In genomic region chr1:65230566-65230965, GRCm38 (mm10) we compare ENCODE assay signal across 33 mouse cellular contexts. TPM values are rescaled to one million over a fixed set of nuclear protein-coding genes. Genes with fewer than 3 reads are reported as not detected.
A peak's percentile ranks its signal among the peaks of the same experiment; 100 is the strongest.
DNase-seq lines count a peak whose midpoint lies in the region; ATAC-seq and TF ChIP-seq lines count a peak whose summit lies in the region.
"Had no signal": no experiment of that assay in that cellular context is flagged by ENCODE, and none has a peak within 500 bp of the region (broad histone marks: within the 10 kb centered on the region; RNA-seq: fewer than 3 reads in every experiment).

No protein-coding gene starts in this region.

- no peaks in the 10 kb centered on the region for H3K9me3 ChIP-seq in lung, postnatal 0 days (ENCODE audit: low read length)
- H3K9me3 ChIP-seq: embryonic facial prominence, embryonic 10.5 days; embryonic facial prominence, embryonic 13.5 days; forebrain, embryonic 13.5 days; hindbrain, embryonic 10.5 days; hindbrain, embryonic 13.5 days had no signal

- H3K9ac ChIP-seq in lung, postnatal 0 days (replicated peaks; ENCODE audit: low read depth), result no peak overlapping the region
- H3K9ac ChIP-seq: embryonic facial prominence, embryonic 13.5 days; forebrain, embryonic 13.5 days; hindbrain, embryonic 13.5 days had no signal

- TF ChIP-seq EP300 in lung, postnatal 0 days (IDR thresholded peaks at IDR 0.05), result no peak

- no peak overlapping the region for H3K27ac ChIP-seq in lung, postnatal 0 days (ENCODE audit: low read length)
- H3K27ac ChIP-seq in macrophage, result peak overlapping the region; percentile 25; the same call in 1 of the 2 replicates
- H3K27ac ChIP-seq: embryonic facial prominence, embryonic 10.5 days; embryonic facial prominence, embryonic 13.5 days; forebrain, embryonic 13.5 days; hindbrain, embryonic 10.5 days; hindbrain, embryonic 13.5 days had no signal

- no peak overlapping the region for H3K4me3 ChIP-seq in lung, postnatal 0 days (ENCODE audit: low read depth, low read length)
- H3K4me3 ChIP-seq in macrophage (ENCODE audit: inconsistent target), result no peak overlapping the region
- H3K4me3 ChIP-seq: embryonic facial prominence, embryonic 10.5 days; embryonic facial prominence, embryonic 13.5 days; erythroblast, embryonic 14.5 days; forebrain, embryonic 13.5 days; hindbrain, embryonic 10.5 days; hindbrain, embryonic 13.5 days had no signal

- H3K4me2 ChIP-seq in lung, postnatal 0 days (replicated peaks; ENCODE audit: low read depth, low read length), result no peak overlapping the region
- H3K4me2 ChIP-seq: embryonic facial prominence, embryonic 13.5 days; forebrain, embryonic 13.5 days; heart, embryonic 11.5 days; hindbrain, embryonic 13.5 days had no signal

- no peaks in the 10 kb centered on the region for H3K4me1 ChIP-seq in lung, postnatal 0 days (ENCODE audit: insufficient read depth, low read depth, low read length)
- H3K4me1 ChIP-seq: embryonic facial prominence, embryonic 13.5 days; forebrain, embryonic 13.5 days; hindbrain, embryonic 10.5 days; hindbrain, embryonic 13.5 days had no signal

- peaks cover 5% of the 10 kb centered on the region; the same call in 1 of the 2 replicates for H3K36me3 ChIP-seq in lung, postnatal 0 days (ENCODE audit: insufficient read depth, low read length)
- H3K36me3 ChIP-seq in macrophage (ENCODE audit: inconsistent target), result peaks cover 33% of the 10 kb centered on the region

- H3K27me3 ChIP-seq in lung, postnatal 0 days (replicated peaks; ENCODE audit: insufficient read depth, low read length), result no peaks in the 10 kb centered on the region
- H3K27me3 ChIP-seq: embryonic facial prominence, embryonic 13.5 days; forebrain, embryonic 13.5 days; hindbrain, embryonic 13.5 days had no signal

- ATAC-seq in lung, postnatal 0 days, result no peak
- peak; percentile 81 for ATAC-seq in monocyte, adult 5-6 weeks (replicated peaks; ENCODE audit: insufficient number of reproducible peaks, low FRiP score, low TSS enrichment, poor library complexity, severe bottlenecking)
- ATAC-seq: activated CD4-positive, CD25-positive, alpha-beta regulatory T cell, adult 4 months; CD4-positive, CD25-positive, alpha-beta regulatory T cell, adult 4 months; forebrain, embryonic 13.5 days; forebrain, embryonic 16.5 days; hindbrain, embryonic 16.5 days had no signal

- no peak for TF ChIP-seq CTCF in lung, postnatal 0 days (IDR thresholded peaks at IDR 0.05)

- 89% methylated on average over 1 of the region's 1 CpGs for WGBS in lung, postnatal 0 days
- WGBS in macrophage (ENCODE audit: missing documents), result 44% methylated on average over 1 of the region's 1 CpGs

- H3K79me2 ChIP-seq in macrophage (ENCODE audit: inconsistent target), result peaks cover 34% of the 10 kb centered on the region

- DNase-seq in lung, postnatal 36 days, result peak; percentile 21
- DNase-seq in lung, postnatal 0 days (ENCODE audit: low spot score), result no peak
- no peak for DNase-seq in urinary bladder, postnatal 36 days (ENCODE audit: low spot score in 2 of 2)
- DNase-seq in testis, postnatal 10 days (ENCODE audit: low spot score), result no peak
- DNase-seq: adrenal gland, adult 8-10 months; adrenal gland, postnatal 25 days; cerebellum, adult 11-12 months; cerebellum, adult 8-10 months; cerebellum, postnatal 10 days; cerebellum, postnatal 36 days; embryo, embryonic 11 days; gastrocnemius, postnatal 10 days; gastrocnemius, postnatal 36 days; heart, adult 11 months had no signal

RNA-seq across cellular contexts. Expression of gene Pikfyve, which starts 44.1 kb away (rescaled TPM):
- polyA plus RNA-seq in lung, postnatal 0 days (2015; fragmentation: Nextera tagmentation; extraction: Ambion mirVana), result 6.4 and 6.9 TPM in 2 replicates
- 1,000 to 10,000 TPM in 1 of 26 experiments, 100 to 1,000 TPM in 25; 256 to 1,209 (median 397) TPM for total RNA-seq in macrophage (2018; cell fraction: chromatin; rRNA removed)
- total RNA-seq in macrophage (2018; cell fraction: cytosol; rRNA removed), result 10 to 100 TPM; 40.2 to 89.6 (median 70.7) TPM
- total RNA-seq in macrophage (2018; cell fraction: nucleus; rRNA removed), result 100 to 1,000 TPM; 122 to 819 (median 214) TPM
- polyA plus RNA-seq in macrophage (2018), result 31.3 to 38.5 TPM (median 36.9 TPM) in 3 replicates
- total RNA-seq in monocyte, adult 5-6 weeks (2017), result 43.2 to 56.5 TPM (median 45.5 TPM) in 3 replicates

RNA-seq across cellular contexts. Expression of gene Idh1, which starts 44.3 kb away (rescaled TPM):
- polyA plus RNA-seq in lung, postnatal 0 days (2015; fragmentation: Nextera tagmentation; extraction: Ambion mirVana), result 141 and 143 TPM in 2 replicates
- 10 to 100 TPM in 21 of 26 experiments, 1 to 10 TPM in 5; 6.0 to 80.1 (median 16.4) TPM for total RNA-seq in macrophage (2018; cell fraction: chromatin; rRNA removed)
- 100 to 1,000 TPM in 20 of 26 experiments, 10 to 100 TPM in 6; 70.9 to 300 (median 140) TPM for total RNA-seq in macrophage (2018; cell fraction: cytosol; rRNA removed)
- 100 to 1,000 TPM in 2 of 26 experiments, 10 to 100 TPM in 24; 26.2 to 145 (median 52.9) TPM for total RNA-seq in macrophage (2018; cell fraction: nucleus; rRNA removed)
- 152 to 289 TPM (median 249 TPM) in 3 replicates for polyA plus RNA-seq in macrophage (2018)
- 91.5 to 141 TPM (median 130 TPM) in 3 replicates for total RNA-seq in monocyte, adult 5-6 weeks (2017)
- polyA plus RNA-seq: erythroblast, embryonic 14.5 days had no signal

RNA-seq across cellular contexts. Expression of gene Pth2r, which starts 51.3 kb away (rescaled TPM):
- not detected in 2 replicates for polyA plus RNA-seq in lung, postnatal 0 days (2015; fragmentation: Nextera tagmentation; extraction: Ambion mirVana)
- total RNA-seq in macrophage (2018; cell fraction: chromatin; rRNA removed), result 1 to 10 TPM in 5 of 26 experiments, under 1 TPM in 5, not detected in 16; 0.32 to 3.6 (median 1.1) TPM
- total RNA-seq in macrophage (2018; cell fraction: cytosol; rRNA removed), result under 1 TPM in 1 of 26 experiments, not detected in 25; 0.24 TPM
- 1 to 10 TPM in 2 of 26 experiments, not detected in 24; 1.2 to 1.5 TPM for total RNA-seq in macrophage (2018; cell fraction: nucleus; rRNA removed)
- 0.06 TPM in 1 of 3 replicates, not detected in the others for polyA plus RNA-seq in macrophage (2018)
- not detected in 3 replicates for total RNA-seq in monocyte, adult 5-6 weeks (2017)
- total RNA-seq: adrenal gland, adult 8-10 months; adrenal gland, postnatal 25 days; gastrocnemius, adult 18-20 months; gastrocnemius, postnatal 10 days; gastrocnemius, postnatal 36 days; heart, adult 8-10 months; heart, postnatal 25 days had no signal
- polyA plus RNA-seq: activated CD4-positive, CD25-positive, alpha-beta regulatory T cell, adult 4 months; C2C12; CD4-positive, CD25-positive, alpha-beta regulatory T cell, adult 4 months; erythroblast, embryonic 14.5 days; heart, embryonic 14.5 days; heart, postnatal 0 days had no signal
